Mouse (Mus musculus) brain, embryonic 14.5 days (tissue): ENCODE measurements around the gene Ccno.

Experiments used
- CTCF ChIP-seq: fragments of 200-500 bp; IDR thresholded peaks from 2 replicates; pipeline ENCODE4 v1.5.1; 2012; ENCODE audit warnings: inconsistent platforms, mild to moderate bottlenecking, moderate library complexity, borderline replicate concordance; ENCODE audit not compliant: insufficient read depth, insufficient read length; ENCODE audit errors: extremely low read depth
- POLR2A ChIP-seq: fragments of 200-500 bp; IDR thresholded peaks from 2 replicates; pipeline ENCODE4 v1.6.1; 2012; ENCODE audit warnings: mild to moderate bottlenecking, inconsistent platforms, borderline replicate concordance; ENCODE audit not compliant: poor library complexity, insufficient read depth, insufficient read length, severe bottlenecking; ENCODE audit errors: extremely low read depth

DNA sequence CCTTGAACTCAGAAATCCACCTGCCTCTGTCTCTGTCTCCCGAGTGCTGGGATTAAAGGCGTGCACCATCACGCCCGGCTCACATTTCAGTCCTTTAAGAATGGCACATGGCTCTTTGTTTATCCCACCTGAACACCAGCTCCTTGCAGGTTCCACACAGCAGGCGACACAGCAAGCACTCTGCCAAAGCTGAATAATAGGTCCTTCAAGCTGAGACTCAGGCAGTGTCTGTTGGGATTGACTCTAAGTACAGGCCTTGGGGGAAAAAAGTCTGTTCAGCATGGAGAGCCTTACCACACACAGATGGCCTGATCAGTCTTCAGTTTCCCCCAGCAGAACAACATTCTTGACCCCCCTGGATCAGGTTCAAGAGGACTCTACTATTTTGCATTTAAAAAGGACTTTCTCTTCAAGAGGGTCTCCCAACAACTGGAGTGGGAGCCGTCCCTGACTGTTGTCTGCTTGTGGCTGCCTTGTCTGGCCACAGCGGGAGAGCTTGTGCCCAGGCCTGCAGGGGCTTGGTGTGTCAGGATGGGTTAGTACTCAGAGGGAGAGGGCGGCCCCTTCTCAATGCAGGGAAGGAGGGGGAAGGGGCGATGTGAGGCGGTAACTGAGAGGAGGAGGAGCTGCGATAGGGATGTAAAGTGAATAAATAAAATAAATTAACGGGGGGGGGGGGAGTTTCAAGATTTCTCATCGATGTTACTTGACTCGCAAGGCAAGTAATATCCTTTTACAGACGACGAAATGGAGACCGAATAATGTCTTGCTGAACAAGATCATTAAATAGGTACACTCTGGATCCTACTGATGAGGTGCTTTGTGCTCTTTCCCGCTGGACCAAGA, 1.8 kb upstream of the Ccno start:
- no peak for TF ChIP-seq CTCF
- TF ChIP-seq POLR2A: no peak
